Mouse (Mus musculus): ENCODE measurements around the gene Mrpl20.

The Mrpl20 gene

DNA sequence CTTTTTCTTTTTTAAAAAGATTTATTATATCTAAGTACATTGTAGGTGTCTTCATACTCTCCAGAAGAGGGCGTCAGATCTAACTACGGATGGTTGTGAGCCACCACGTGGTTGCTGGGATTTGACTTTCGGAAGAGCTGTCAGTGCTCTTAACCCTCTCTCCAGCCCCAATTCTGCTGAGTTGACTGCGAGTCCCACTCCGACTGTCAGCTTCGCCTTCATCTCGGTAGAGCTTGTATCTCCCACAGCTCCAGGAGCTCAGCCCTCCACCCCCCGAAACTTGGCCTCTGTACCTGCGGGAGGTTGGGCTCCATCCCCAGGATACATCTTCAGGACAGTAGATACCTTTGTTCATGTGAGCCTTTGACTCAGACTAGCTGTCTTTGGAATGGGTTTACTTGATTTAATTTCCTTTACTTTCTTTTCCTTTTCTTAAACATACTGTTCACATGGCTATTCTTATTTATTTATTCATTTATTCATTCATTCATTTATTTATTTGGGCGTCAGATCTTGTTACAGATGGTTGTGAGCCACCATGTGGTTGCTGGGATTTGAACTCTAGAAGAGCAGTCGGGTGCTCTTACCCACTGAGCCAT is at the start of gene Mrpl20:
Gene Mrpl20 (plus strand): TSS at position 138 of the 599 bp plus-strand sequence.
- DNase-seq (ENCODE audit: low spot score): peak; percentile 40

DNA sequence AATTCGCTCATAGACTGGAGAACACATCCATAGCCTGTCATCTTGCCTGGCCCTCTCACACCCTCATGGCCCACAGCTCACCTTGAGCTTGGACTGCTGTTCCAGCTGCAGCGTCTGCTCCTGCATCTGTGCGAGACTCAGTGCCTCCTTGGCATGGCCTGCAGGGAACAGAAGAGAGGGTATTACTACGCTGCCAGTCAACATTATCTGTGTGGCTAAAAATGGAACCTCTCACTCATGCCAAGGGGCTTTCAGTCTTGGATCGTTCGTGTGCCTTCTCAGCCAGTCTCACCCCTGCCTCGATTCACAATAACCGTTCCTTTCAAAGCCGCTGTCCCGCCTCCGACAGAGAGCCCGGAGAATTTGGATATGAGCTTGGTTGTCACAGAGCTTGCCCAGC is 45.7 kb upstream of the Mrpl20 start:
- no peak for DNase-seq (ENCODE audit: low spot score)

DNA sequence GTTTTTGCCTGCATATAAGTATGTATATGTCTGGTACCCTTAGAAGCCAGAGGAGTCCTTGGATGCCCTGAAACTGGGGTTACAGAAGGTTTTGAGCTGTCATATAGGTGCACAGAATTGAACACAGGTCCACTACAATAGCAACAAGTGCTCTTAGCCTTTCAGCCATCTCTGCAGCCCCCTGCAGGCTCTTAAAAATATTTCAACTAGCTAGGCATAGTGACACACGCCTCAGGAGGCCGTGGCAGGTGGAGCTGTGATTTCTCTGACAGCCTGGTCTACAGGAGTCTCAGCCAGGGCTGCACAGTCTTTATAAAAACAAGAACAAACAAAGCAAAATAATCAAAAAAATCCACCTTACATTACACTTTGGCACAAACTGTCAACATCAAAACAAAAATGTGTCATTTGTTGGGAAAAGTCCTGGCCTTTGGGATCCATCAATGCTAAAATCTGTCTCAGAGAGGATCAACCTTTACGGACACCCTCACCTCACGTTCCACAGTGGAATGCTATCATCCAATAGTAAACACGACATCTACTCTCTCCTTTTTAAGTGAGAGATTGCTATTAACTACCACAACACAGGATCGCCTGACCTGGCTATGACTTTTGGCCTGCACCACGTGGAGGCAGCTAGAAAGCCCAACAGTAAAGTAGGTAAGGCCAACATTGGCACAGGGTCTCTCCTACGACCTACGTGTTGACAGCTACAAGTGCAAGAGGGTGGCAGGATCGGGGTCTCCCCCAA is 42.6 kb upstream of the Mrpl20 start:
- peak; percentile 69 for DNase-seq (ENCODE audit: low spot score)

DNA sequence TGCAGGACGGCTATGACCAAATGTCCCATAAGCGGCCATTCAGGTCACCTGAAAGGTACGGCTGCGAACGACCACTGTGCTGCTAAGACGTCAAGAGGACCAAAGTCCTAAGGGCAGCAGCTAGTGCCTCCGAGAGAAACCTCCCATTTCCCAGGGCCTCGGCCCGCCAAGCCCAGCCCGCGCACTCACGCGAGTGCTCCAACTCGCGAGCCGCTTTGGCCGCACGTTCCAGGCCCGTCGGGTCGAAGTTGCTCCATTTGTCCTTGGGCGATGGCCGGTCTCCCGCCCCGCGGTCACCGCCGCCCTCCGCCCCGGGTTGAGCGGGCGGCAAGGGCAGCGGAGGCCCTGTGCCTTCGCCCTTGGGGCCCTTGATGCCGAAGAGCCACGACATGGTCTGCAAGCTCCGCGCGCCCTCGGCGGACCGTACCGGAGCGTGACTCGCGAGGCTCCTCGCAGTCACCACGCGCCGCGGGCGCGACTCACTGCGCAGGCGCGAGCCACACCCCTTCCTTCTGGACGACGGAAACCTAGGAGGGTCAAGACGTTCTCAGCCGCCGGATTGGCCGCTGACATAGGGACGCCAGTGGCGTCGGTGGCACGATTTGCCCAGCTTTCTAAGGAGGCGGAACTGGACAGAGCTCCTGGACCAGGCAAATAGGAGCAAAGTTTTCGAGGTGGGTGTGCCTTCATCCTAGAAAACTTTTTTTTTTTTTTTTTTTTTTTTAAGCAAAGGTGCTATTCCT is 41.9 kb upstream of the Mrpl20 start, which contains the start of gene Atad3a:
Gene Atad3a (minus strand): TSS at position 481 of the 743 bp plus-strand sequence.
- peak; percentile 94 for DNase-seq (ENCODE audit: low spot score)

GRCm38 (mm10) chr4:155761356-155762099 is 41.1 kb upstream of the Mrpl20 start:
- DNase-seq (ENCODE audit: low spot score): no peak

DNA sequence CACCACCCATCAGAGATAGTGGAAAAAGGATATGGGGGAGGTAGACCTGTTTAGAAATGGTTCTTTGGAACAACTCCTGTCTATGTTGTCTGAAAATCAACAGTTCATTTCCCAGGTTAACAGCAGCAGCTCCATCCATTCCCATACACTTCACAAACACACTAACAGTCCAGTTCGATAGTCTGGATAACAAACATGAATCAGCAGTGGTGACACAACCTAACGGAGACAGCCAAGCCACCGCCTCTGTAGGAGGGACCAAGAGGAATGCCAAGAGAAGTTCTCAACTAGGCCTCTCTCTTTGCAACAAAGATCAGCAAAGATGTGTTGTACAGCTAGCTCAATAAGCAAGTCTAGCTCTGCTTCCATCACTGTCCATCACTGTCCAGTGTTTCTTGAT is 40.3 kb upstream of the Mrpl20 start:
- DNase-seq (ENCODE audit: low spot score): no peak

GRCm38 (mm10) chr4:155769496-155769879 is 33.2 kb upstream of the Mrpl20 start:
- no peak for DNase-seq (ENCODE audit: low spot score)

DNA sequence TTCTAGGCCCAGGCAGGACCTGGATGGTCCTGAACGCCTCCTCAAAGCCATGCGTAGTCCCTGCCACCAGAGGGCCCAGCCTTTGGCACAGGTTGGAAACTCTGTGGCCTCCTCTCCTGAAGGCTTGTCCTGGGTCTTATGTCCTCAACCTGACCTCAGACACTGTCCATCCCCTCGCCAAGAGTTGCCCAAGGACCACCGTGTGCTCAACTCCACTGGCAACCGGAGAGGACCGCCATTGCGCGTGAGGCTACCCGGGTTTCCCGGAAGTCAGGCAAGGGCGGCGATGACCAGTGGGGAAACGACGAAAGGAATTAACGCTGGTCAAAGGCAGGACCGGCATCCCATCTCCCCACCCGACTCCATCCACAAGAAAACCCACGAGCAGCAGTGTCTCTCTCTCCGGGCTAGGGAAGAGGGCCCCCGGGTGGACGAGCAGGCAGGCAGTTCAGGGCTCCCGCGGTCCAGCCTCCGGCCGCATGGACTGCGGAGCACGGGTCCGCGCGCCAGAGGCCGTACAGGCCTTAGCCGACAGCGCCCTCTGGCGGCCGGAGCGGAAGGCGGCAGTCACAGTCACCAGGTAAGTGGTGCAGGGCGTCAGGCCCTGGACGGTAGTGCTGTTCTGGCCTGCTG is 32.7 kb upstream of the Mrpl20 start:
- DNase-seq (ENCODE audit: low spot score): peak; percentile 75

DNA sequence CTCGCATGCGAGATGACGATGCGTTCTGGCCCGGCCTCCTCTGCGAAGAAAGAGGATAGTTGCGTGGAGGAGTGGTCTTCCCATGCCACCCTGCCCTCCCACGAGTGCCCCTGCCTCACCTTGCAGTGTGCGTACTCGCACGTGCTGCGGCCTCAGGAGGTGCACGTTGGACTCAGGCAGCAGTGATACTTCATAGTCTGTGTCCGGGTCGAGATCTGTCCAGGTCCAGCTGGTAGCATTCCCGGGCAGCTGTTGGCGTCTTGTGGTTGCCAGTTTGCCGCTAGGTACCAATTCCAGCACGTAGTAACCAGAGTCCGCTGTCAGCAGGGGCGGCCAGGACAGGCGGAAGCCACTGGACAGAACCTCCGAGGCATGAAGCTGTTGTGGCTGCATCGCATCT is 32.1 kb upstream of the Mrpl20 start:
- DNase-seq (ENCODE audit: low spot score): no peak

- DNase-seq (ENCODE audit: low spot score): no peak
Observed at GRCm38 (mm10) chr4:155771706-155772105, 31.0 kb upstream of the Mrpl20 start.

DNA sequence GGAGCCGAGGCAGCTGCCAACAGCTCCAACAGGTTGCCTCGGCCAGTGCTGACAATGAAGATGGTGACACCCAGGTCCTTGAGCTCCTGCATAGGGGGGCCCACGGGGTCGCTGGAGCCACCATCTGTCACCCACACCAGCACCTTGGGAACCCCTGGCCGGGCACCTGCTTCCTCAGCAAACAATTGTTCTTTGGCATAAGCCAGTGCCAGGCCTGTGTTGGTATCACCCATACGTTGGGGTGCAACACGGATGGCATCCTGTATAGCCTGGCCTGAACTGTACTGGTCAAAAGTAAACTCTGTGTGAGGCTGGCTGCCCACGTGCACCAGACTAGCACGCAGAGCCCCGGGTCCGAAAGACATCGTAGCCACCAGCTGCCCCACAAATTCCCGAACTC is 29.9 kb upstream of the Mrpl20 start:
- DNase-seq (ENCODE audit: low spot score): no peak

DNA sequence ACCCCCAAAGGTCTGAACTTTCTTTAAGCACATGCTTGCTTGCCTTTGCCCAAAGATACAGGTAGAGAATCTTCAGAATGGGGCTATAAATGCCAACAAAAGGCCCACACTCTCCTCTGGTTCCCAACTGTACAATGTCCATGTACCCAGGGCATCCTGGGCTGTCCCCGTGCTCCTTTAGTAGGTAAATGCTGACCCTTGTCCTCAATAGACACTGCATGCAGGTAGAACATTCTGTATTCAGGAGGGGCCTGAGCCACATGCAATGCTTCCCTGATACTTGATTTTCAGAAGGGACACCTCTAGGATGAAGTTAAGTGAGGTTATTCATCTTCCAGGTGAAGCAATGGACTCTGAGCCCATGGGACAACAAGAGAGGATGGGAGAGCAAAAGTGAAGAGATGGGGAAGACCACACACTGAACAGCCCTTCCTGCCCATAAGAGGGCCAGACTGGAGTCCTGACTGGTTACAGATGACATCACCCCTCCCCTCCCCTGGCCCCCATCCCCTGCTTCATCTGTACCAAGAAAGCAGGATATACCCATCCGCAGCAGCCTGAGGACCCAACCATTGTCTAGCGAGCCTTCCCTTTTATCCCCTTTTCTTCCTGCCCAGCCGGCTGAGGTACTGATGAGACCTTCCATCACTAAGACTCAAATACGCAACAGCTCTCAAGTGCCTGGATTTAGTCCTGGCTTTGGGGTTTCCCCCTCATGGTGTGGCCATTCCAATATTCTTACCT is 29.2 kb upstream of the Mrpl20 start:
- DNase-seq (ENCODE audit: low spot score): no peak

DNA sequence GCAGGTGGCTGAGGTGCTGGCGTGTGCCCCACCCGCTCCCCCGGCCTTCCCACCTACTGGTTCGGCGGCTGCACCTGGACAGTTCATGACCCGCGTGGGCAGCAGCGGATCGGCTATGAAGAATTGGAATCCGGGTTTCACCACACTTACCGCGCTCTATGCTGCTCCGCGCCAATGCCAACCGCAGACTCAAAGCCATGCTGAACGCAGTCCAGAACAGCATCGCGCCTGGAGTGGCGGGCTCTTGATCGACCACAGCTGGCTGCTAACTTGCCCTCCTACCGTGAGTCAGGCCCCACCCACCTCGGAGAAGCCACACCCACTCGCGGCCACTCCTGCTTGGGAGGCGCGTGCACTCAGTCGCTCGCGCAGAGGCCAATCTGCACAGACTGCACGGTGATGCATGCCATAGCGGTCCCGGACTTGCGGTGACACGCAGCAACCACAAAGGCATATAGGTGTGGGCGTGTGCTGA is 28.4 kb upstream of the Mrpl20 start, which contains the start of gene Vwa1:
Gene Vwa1 (minus strand): TSS at position 419 of the 475 bp plus-strand sequence.
- DNase-seq (ENCODE audit: low spot score): peak; percentile 78

DNA sequence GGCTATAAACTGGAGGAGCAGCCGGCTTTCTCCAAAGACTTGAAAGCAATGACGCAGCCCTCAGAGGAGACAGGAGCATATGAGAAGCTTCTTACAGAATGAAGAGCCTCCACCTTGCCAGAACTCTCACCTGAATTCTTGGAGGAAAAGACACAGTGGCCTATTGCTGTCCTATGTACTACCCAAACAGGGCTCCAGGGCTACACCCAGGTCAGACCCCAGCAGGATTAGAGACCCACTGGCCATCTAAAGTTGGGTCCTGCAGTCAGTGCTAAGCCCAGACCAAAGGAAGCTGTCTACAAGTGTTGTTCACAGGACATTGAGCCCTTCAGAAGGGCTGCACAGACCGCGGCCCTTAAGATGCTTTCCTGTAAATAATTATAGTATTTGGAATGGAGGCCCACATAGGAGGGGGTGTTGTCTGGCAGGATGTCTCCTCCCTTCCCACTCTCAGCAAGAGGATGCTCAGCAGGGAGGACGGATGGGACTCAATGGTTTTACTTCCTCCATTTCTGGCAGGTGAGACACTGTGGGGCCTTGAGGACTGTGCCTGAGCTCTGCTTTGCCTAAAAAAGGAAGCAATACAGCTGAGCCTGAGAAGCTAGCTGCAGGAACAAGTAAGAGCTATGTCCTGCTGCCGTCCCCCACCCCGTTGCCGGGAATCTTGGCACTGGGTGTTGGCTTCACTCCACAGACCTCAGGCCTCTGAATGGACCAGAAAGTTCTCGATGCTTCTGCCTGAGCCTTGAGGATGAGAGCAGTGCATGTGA is 27.5 kb upstream of the Mrpl20 start:
- no peak for DNase-seq (ENCODE audit: low spot score)

DNA sequence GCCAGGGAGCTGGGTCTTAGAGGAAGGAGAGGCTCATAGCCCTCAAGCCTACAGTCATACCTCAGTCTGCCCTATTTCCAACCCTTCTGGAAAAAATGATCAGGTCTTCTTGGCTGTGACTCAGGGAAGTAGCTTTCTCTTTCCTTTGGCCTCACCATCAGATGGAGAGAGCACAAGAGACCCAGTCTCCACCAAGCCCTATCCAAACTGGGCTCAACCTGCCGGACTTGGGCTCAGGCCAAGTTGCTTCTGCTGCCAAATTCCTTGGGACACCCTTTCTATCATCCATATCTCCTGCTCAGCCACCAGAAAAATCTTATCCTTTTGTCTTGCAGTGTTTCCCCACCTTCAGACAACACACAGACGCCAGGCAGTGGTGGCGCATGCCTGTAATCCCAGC is 26.8 kb upstream of the Mrpl20 start:
- DNase-seq (ENCODE audit: low spot score): no peak

GRCm38 (mm10) chr4:155776704-155777335 is 25.9 kb upstream of the Mrpl20 start:
- no peak for DNase-seq (ENCODE audit: low spot score)

DNA sequence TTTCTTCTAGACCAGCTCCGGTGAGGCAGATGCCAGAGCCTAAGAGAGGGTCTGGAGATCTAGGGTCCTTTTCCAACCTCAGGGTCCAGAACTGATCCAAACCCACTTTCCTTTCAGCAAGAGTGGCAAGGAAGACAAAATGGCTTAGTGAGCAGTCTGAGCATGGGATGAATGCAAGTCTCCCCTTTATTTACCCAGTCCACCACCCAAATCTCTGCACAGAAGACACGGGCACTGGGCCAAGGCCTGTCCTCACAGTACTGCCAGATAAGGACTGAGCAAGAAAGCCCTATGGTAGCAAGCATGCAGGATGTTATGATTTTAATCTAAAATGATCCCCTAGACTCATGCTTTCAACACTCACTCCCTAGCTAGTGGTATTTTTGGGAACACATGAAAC is 24.9 kb upstream of the Mrpl20 start:
- DNase-seq (ENCODE audit: low spot score): no peak

- no peak for DNase-seq (ENCODE audit: low spot score)
Observed at GRCm38 (mm10) chr4:155779498-155779897, 23.2 kb upstream of the Mrpl20 start.

GRCm38 (mm10) chr4:155780895-155781294 is 21.8 kb upstream of the Mrpl20 start:
- DNase-seq (ENCODE audit: low spot score): no peak

All from T-cell, adult 2 months (primary cell).